Mouse (Mus musculus) myocyte (in vitro differentiated cells): ENCODE results near the gene Smok2b. TPM values are rescaled to one million over a fixed set of nuclear protein-coding genes. Genes with fewer than 3 reads are reported as not detected.
"Not testable (repeated sequence)": the region's sequence is repeated elsewhere in the genome, so short reads cannot be mapped to it uniquely, and the experiment has no call there.

Source experiments
- H3K27me3 ChIP-seq: one replicate; pipeline ENCODE4 v1.6.1; 2011; ENCODE audit not compliant: control insufficient read depth, insufficient read depth, insufficient read length
- H3K36me3 ChIP-seq: one replicate; pipeline ENCODE4 v1.6.1; 2011; ENCODE audit not compliant: control insufficient read depth, insufficient read depth
- H3K4me2 ChIP-seq: one replicate; pipeline ENCODE4 v1.6.1; 2011; ENCODE audit warnings: low read depth, control low read depth
- H3K4me3 ChIP-seq: one replicate; pipeline ENCODE4 v1.5.1; 2011; ENCODE audit warnings: mild to moderate bottlenecking, control low read depth, moderate library complexity
- H3K79me2 ChIP-seq: one replicate; pipeline ENCODE4 v1.6.1; 2011; ENCODE audit not compliant: control insufficient read depth, insufficient read depth
- H3ac ChIP-seq: one replicate; pipeline ENCODE4 v1.6.1; 2011; ENCODE audit not compliant: control insufficient read depth, insufficient read length
- CEBPB ChIP-seq: IDR thresholded peaks from 2 replicates; pipeline ENCODE4 v1.6.1; 2011; ENCODE audit warnings: mild to moderate bottlenecking, moderate library complexity; ENCODE audit not compliant: poor library complexity, insufficient read depth, severe bottlenecking
- E2F4 ChIP-seq: IDR thresholded peaks from one replicate; pipeline ENCODE4 v1.6.1; 2011; ENCODE audit warnings: mild to moderate bottlenecking, control low read depth, moderate library complexity; ENCODE audit not compliant: insufficient read depth
- MAX ChIP-seq: IDR thresholded peaks from one replicate; pipeline ENCODE4 v1.6.1; 2011; ENCODE audit warnings: low read depth, mild to moderate bottlenecking, control low read depth
- MYOD1 ChIP-seq, 3 experiments: IDR thresholded peaks; one replicate each; pipeline ENCODE4 v1.6.1; 2011; ENCODE audit warnings: control low read depth in 2 of 3, low read depth in 2 of 3, mild to moderate bottlenecking in 2 of 3, moderate library complexity in 1 of 3; ENCODE audit not compliant: insufficient read length in 2 of 3, control insufficient read depth in 1 of 3
- MYOG ChIP-seq, 3 experiments: IDR thresholded peaks; one replicate each; pipeline ENCODE4 v1.6.1; 2011; ENCODE audit warnings: control low read depth in 2 of 3, low read depth in 2 of 3, mild to moderate bottlenecking in 2 of 3; ENCODE audit not compliant: insufficient read length in 2 of 3, control insufficient read depth in 1 of 3, insufficient read depth in 1 of 3
- POLR2A ChIP-seq: IDR thresholded peaks from one replicate; pipeline ENCODE4 v1.6.1; 2011; ENCODE audit warnings: low read depth, mild to moderate bottlenecking, control low read depth, moderate library complexity; ENCODE audit not compliant: insufficient read length
- POLR2AphosphoS2 ChIP-seq: IDR thresholded peaks from one replicate; pipeline ENCODE4 v1.6.1; 2011; ENCODE audit warnings: low read depth, control low read depth; ENCODE audit not compliant: insufficient read length
- REST ChIP-seq: IDR thresholded peaks from one replicate; pipeline ENCODE4 v1.6.1; 2011; ENCODE audit warnings: mild to moderate bottlenecking, control low read depth, moderate library complexity; ENCODE audit not compliant: insufficient read depth, insufficient read length
- SRF ChIP-seq: IDR thresholded peaks from one replicate; pipeline ENCODE4 v1.6.1; 2011; ENCODE audit warnings: low read depth; ENCODE audit not compliant: control insufficient read depth, insufficient read length
- TCF12 ChIP-seq: IDR thresholded peaks from one replicate; pipeline ENCODE4 v1.6.1; 2011; ENCODE audit warnings: mild to moderate bottlenecking, control low read depth; ENCODE audit not compliant: poor library complexity, insufficient read depth, severe bottlenecking
- TCF3 ChIP-seq: IDR thresholded peaks from one replicate; pipeline ENCODE4 v1.6.1; 2011; ENCODE audit warnings: low read depth, control low read depth; ENCODE audit not compliant: insufficient read length
- USF1 ChIP-seq: IDR thresholded peaks from one replicate; pipeline ENCODE4 v1.6.1; 2011; ENCODE audit warnings: low read depth, mild to moderate bottlenecking, control low read depth, moderate library complexity
- polyA plus RNA-seq: library from polyadenylated mRNA; unstranded; fragments of >200 nt; fragmentation: generic; extraction: Trizol; gene quantifications from one replicate; pipeline ENCODE4 v1.2.1, GENCODE M21; 2012; ENCODE audit warnings: missing spikeins

Smok2b gene
- polyA plus RNA-seq, 1 experiment = not detected

DNA sequence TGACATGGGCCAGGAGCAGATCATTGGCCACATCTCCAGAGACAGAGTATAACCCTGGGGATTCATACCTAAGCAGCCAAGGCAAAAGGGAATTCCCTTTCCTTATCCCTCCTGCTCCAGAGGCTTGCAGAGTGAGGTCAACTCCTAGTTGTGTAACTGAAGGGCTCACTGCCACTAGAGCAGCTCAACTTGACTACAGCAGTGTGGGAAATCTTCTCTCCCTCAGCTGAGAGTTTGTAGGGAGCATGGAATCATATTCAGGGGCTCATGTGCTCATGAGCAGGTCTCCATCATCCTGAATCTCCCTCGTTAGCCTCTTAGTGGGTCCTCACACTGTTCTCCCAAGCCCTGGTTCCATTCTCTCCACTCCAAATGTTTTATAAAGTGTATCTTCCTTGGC lies 24.8 kb upstream of the Smok2b start:
- not testable (repeated sequence) for H3K36me3 ChIP-seq, H3K4me3 ChIP-seq, H3K4me2 ChIP-seq, H3ac ChIP-seq, H3K27me3 ChIP-seq, H3K79me2 ChIP-seq

DNA sequence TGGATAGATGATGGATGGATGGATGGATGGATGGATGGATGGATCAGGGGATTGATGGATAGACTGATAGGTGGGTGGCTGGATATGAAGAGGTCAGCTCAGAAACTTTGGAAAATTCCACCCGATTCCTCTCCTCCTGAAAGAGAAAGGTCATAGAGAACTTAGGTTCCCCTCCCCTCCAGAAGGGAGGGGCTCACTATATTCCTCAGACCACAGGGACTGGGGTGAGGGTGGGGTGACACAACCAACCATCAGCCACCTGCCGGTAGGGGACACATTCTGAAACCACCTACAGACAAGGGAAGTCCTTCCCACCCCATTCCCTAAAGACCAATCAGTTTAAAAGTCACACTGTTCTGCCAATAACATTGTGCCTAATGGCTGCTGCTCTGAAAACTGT lies 23.6 kb upstream of the Smok2b start:
- no peaks in the 10 kb centered on the region for H3K36me3 ChIP-seq
- H3ac ChIP-seq = no peak overlapping the region
- no peak for TF ChIP-seq TCF3
- no peak for TF ChIP-seq MAX
- TF ChIP-seq TCF12 = no peak
- no peak for TF ChIP-seq POLR2A
- no peak for TF ChIP-seq USF1
- TF ChIP-seq CEBPB = no peak
- TF ChIP-seq E2F4 = no peak
- no peak for TF ChIP-seq SRF
- H3K79me2 ChIP-seq = no peaks in the 10 kb centered on the region
- no peak overlapping the region for H3K4me2 ChIP-seq
- H3K4me3 ChIP-seq = no peak overlapping the region
- no peaks in the 10 kb centered on the region for H3K27me3 ChIP-seq

DNA sequence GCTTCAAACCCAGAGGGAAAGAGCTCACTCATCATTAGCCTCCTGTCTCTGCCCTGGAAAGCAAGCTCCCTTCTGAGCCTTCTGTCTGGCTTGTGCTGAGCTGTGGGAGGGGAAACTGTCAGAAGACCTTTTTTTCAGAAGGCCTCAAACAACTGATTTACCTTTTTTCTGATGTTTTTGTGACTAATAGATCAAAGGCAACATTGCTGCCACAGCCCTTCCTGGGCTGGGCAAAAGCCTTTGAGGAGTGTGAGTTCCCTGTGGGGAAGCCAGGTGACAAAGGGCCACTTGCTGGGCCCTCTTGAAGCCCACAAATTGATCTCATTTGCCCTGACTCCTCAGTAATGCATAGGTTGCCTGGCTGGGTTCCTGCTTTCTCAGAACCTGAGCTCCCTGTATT lies 21.6 kb upstream of the Smok2b start:
- not testable (repeated sequence) for H3K27me3 ChIP-seq, H3K4me2 ChIP-seq, H3K79me2 ChIP-seq, H3ac ChIP-seq, H3K36me3 ChIP-seq, H3K4me3 ChIP-seq

DNA sequence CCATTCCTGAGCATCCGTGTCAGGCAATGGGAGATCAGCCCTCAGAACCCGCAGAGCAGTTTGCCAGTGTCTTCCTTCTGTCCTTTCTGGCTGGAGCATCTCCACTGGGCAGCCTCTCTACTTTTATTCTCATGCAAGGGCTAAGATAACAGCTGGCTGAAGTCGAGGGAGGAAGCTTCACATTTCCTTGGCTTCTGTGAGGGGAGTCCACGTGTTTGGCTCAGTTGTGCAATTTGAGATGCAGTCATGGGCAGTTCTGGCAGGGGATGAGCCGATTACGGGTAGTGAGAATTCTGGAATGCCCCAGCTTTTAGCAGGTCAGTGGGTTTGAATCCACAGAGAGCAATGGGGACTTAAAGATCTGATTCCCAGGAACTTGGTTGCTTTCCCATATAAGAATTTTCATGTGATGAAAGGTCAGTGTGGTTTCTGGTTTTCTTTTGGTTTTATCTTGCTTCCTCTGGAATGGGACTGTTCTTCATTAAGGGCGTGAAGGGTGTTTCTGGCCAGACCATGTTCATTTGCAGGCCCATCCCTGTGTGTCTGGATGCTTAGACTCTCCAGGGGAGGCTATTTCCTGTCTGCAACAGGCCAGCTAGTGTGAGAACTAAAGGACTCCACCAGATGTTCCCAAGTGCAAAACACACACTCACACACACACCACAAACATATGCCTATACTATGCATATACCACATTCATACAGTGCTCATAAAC lies 17.8 kb upstream of the Smok2b start:
- Histone ChIP-seq H3ac (no peak overlapping the region), H3K4me3 (no peak overlapping the region), H3K79me2 (no peaks in the 10 kb centered on the region), H3K36me3 (no peaks in the 10 kb centered on the region), H3K27me3 (no peaks in the 10 kb centered on the region), H3K4me2 (no peak overlapping the region)
- no peak for TF ChIP-seq E2F4
- TF ChIP-seq TCF3 = no peak
- TF ChIP-seq POLR2A = no peak
- TF ChIP-seq SRF = no peak
- no peak for TF ChIP-seq MAX
- no peak for TF ChIP-seq POLR2AphosphoS2
- TF ChIP-seq USF1 = no peak
- no peak for TF ChIP-seq REST

DNA sequence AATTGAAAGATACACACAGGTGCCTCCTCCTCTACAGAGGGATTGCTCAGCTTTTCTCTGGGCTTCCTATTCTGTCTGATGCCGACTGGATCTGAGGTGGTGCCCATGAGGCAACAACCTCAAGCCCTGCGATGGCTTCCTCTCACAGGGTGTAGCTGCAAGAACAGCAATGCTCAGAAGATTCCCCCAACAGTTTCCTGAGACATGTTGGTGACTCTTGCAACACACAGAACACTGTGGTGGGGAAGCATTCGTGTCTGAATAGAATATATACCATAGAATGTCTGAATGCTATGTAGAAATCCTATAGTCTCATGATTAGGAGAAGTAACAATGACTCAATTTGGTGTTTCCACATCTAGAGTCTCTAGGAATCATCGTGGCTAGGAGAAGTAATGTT lies 15.9 kb upstream of the Smok2b start:
- no peak overlapping the region for H3ac ChIP-seq
- no peak overlapping the region for H3K4me3 ChIP-seq
- H3K4me2 ChIP-seq = no peak overlapping the region
- no peaks in the 10 kb centered on the region for H3K27me3 ChIP-seq
- H3K79me2 ChIP-seq = no peaks in the 10 kb centered on the region
- TF ChIP-seq SRF (no peak), TCF3 (no peak)
- no peaks in the 10 kb centered on the region for H3K36me3 ChIP-seq

DNA sequence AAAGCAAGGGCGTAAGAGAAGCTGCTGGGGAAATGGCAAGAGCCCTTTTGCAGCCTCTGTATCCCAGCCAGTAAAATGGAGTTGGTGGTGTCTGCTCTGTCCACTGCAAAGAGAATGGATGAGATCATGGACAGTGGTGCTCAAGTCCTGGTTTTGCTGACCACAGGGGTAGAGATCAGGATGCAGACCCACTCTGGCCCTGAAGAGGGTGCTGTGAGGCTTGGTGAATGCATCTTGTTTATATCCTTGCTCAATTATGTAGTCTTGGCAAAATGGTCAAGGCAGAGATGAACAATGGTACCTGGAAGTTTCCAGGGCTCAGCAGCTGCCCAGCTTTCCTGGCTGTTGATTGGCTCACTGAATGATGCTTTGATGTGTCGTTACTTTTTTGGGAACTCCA lies 14.5 kb upstream of the Smok2b start:
- Histone ChIP-seq H3K27me3 (no peaks in the 10 kb centered on the region), H3K79me2 (no peaks in the 10 kb centered on the region), H3K4me2 (no peak overlapping the region), H3K4me3 (no peak overlapping the region), H3K36me3 (no peaks in the 10 kb centered on the region), H3ac (no peak overlapping the region)
- TF ChIP-seq E2F4 (no peak), CEBPB (no peak), MAX (no peak), USF1 (no peak), MYOD1 (IDR thresholded peaks at IDR 0.05; ENCODE audit: control insufficient read depth in 1 of 3, insufficient read length in 2 of 3, low read depth in 2 of 3) (no peak), TCF3 (no peak), POLR2AphosphoS2 (no peak)

DNA sequence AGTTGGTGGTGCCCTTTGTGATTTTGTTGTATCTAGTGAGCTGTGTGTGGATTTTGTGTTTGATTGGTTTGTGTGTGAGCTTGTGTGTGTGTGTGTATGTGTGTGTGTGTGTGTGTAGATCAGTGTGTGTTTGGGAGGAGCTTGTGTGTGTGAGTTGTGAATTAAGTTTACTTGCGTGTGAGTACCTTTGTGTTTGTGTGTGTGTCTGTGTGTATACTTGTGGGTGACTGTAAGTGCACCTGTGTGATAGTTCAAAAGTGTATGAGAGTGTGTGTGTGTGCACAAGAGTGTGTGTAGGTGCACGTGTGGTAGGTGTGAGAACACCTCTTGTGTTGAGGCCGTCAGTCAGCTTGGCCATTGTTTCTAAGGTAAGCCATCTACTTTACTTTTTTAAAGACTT lies 9.2 kb upstream of the Smok2b start, which contains the start of gene Smok2a:
Smok2a (plus strand) TSS at position 301 of the 400 bp plus-strand sequence.
- Histone ChIP-seq H3ac (no peak within 1 kb of the TSS), H3K79me2 (no peaks in the 10 kb centered on the region), H3K36me3 (no peaks in the 10 kb centered on the region), H3K4me3 (no peak within 1 kb of the TSS), H3K27me3 (no peaks in the 10 kb centered on the region), H3K4me2 (no peak within 1 kb of the TSS)
- TF ChIP-seq POLR2AphosphoS2 = no peak
- no peak for TF ChIP-seq MYOD1 (IDR thresholded peaks at IDR 0.05; ENCODE audit: control insufficient read depth in 1 of 3, insufficient read length in 2 of 3, low read depth in 2 of 3)
- no peak for TF ChIP-seq CEBPB
- no peak for TF ChIP-seq USF1
- no peak for TF ChIP-seq MAX
- TF ChIP-seq POLR2A = no peak
- no peak for TF ChIP-seq TCF3
- TF ChIP-seq E2F4 = no peak
- TF ChIP-seq SRF = no peak
- TF ChIP-seq MYOG (IDR thresholded peaks at IDR 0.05; ENCODE audit: control insufficient read depth in 1 of 3, insufficient read depth in 1 of 3, insufficient read length in 2 of 3, low read depth in 2 of 3) = no peak
- TF ChIP-seq REST = no peak
- TF ChIP-seq TCF12 = no peak

DNA sequence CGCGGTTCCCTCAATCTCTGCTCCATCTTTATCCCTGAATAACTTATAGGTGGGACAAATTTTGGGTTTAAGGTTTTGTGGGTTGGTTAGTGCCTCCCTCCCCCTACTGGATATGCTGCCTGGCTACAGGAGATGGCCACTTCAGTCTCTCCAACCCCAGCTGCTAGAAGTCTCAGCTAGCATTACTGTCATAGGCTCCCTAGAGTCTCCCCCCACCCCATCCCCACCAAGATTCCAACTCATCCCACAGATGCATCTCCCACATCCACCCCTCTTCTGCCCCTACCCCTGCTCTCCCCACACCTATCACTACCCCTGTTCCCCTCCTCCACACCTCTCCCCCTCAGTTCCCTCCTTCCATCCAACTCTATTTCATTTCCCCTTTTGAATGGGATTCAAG lies 8.1 kb upstream of the Smok2b start:
- not testable (repeated sequence) for H3K4me3 ChIP-seq, H3ac ChIP-seq

DNA sequence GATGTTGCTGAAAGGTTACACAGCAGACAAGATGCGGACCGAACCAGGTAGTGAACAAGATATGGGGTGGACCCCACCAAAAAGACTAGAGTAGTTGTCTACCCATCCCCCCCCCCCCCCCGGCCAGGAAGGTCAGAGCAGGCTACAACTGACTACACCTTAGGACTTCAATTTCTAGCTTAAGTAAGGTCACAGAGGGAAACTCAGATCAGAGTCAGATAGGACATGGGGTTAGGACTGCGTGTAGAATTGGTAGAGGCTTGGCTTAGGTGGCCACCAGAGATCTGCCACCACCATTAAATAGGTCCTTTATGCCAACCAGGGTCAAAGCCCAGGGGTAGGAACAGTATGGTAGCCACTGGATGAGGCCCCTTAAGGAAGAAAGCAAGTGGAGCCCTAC lies 9.4 kb downstream of the Smok2b start:
- H3K36me3 ChIP-seq, H3K27me3 ChIP-seq, H3ac ChIP-seq, H3K4me3 ChIP-seq, H3K4me2 ChIP-seq, H3K79me2 ChIP-seq: not testable (repeated sequence)

More for the DNA sequence above, 8.1 kb upstream of the Smok2b start:
- not testable (repeated sequence) for H3K36me3 ChIP-seq, H3K27me3 ChIP-seq, H3K4me2 ChIP-seq, H3K79me2 ChIP-seq
